Mouse (Mus musculus) liver, embryonic 15.5 days (tissue): ENCODE results near the gene Tfap2c. TPM values are rescaled to one million over a fixed set of nuclear protein-coding genes. Genes with fewer than 3 reads are reported as not detected.

Experiments
- ATAC-seq: fragments of 200-750 bp; cut with Nextera tagmentation; 2 replicates; pipeline ENCODE4 v1.8.0; 2017; ENCODE audit warnings: moderate number of reproducible peaks, mild to moderate bottlenecking, moderate library complexity; ENCODE audit not compliant: insufficient read depth
- H3K27ac ChIP-seq: fragments of 300-500 bp; sonication (generic); replicated peaks from 2 replicates; pipeline ENCODE4 v1.5.1; 2015; ENCODE audit warnings: mild to moderate bottlenecking, inconsistent platforms
- H3K27me3 ChIP-seq: fragments of 300-500 bp; sonication (generic); 2 replicates; pipeline ENCODE4 v1.6.1; 2015; ENCODE audit warnings: mild to moderate bottlenecking, inconsistent platforms
- H3K36me3 ChIP-seq: fragments of 300-500 bp; sonication (generic); replicated peaks from 2 replicates; pipeline ENCODE4 v1.6.1; 2015; ENCODE audit warnings: moderate library complexity, mild to moderate bottlenecking, inconsistent platforms
- H3K4me1 ChIP-seq: fragments of 300-500 bp; sonication (generic); replicated peaks from 2 replicates; pipeline ENCODE4 v1.6.1; 2015; ENCODE audit warnings: inconsistent platforms
- H3K4me2 ChIP-seq: fragments of 300-500 bp; sonication (generic); 2 replicates; pipeline ENCODE4 v1.6.1; 2015; ENCODE audit warnings: moderate library complexity, mild to moderate bottlenecking, inconsistent platforms
- H3K4me3 ChIP-seq: fragments of 300-500 bp; sonication (generic); replicated peaks from 2 replicates; pipeline ENCODE4 v1.5.1; 2015; ENCODE audit warnings: mild to moderate bottlenecking, inconsistent platforms
- H3K9ac ChIP-seq: fragments of 300-500 bp; sonication (generic); 2 replicates; pipeline ENCODE4 v1.6.1; 2015; ENCODE audit warnings: moderate library complexity, mild to moderate bottlenecking, inconsistent platforms
- H3K9me3 ChIP-seq: fragments of 300-500 bp; sonication (generic); replicated peaks from 2 replicates; pipeline ENCODE4 v1.6.1; 2016; ENCODE audit warnings: inconsistent platforms
- WGBS: fragments of 180-500 bp; shearing (Covaris S2); methylation state at CpG from one replicate; pipeline ENCODE4 v1.1.7; 2015; ENCODE audit warnings: mixed read lengths; ENCODE audit not compliant: insufficient replicate concordance; 5-methylcytosine and 5-hydroxymethylcytosine counted together
- polyA plus RNA-seq: library from polyadenylated mRNA; unstranded; fragments of >200 nt; fragmentation: Nextera tagmentation; extraction: Ambion mirVana; gene quantifications from 2 replicates; pipeline ENCODE4 v1.2.1, GENCODE M21; 2015

Tfap2c gene
- polyA plus RNA-seq, 1 experiment from 2014 or later = not detected

GRCm38 (mm10) chr2:172527175-172527574 is 22.2 kb upstream of the Tfap2c start:
- WGBS = 72% methylated on average over 8 of the region's 8 CpGs
- no peak for ATAC-seq
- no peaks in the 10 kb centered on the region for H3K36me3 ChIP-seq
- H3K9ac ChIP-seq = no peak overlapping the region
- peaks cover 3% of the 10 kb centered on the region; the same call in 1 of the 2 replicates for H3K27me3 ChIP-seq
- no peak overlapping the region for H3K4me3 ChIP-seq
- H3K27ac ChIP-seq = no peak overlapping the region
- H3K4me2 ChIP-seq = no peak overlapping the region
- no peaks in the 10 kb centered on the region for H3K4me1 ChIP-seq
- H3K9me3 ChIP-seq = no peaks in the 10 kb centered on the region

DNA sequence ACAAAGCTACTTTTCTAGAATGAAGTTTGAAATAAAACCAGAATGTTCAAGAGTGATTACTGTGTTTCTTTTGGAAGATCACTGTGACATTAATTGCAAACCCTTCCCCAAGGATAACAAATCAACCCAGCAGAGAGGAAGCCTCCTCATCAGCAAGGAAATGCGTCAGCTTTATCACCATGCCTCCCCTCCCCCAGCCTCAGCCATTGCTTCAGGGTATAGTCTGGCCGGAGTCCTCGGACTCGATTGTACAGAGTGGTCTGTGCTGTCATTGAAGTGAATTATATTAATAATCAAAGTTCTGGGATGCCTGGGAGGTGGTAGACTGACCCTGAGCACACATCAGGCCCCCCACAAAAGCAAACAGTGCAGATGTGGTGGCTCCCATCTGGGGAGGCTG is 5.4 kb upstream of the Tfap2c start:
- H3K4me3 ChIP-seq = no peak overlapping the region
- 41% methylated on average over 4 of the region's 4 CpGs for WGBS
- H3K27ac ChIP-seq = no peak overlapping the region
- H3K9me3 ChIP-seq = no peaks in the 10 kb centered on the region
- no peak overlapping the region for H3K4me2 ChIP-seq
- ATAC-seq = no peak
- H3K36me3 ChIP-seq = no peaks in the 10 kb centered on the region
- no peak overlapping the region for H3K9ac ChIP-seq
- peaks cover 83% of the 10 kb centered on the region for H3K27me3 ChIP-seq
- H3K4me1 ChIP-seq = no peaks in the 10 kb centered on the region

GRCm38 (mm10) chr2:172544601-172545127 is 4.7 kb upstream of the Tfap2c start:
- no peak for ATAC-seq
- peaks cover 90% of the 10 kb centered on the region for H3K27me3 ChIP-seq
- 9% methylated on average over 6 of the region's 6 CpGs for WGBS

GRCm38 (mm10) chr2:172545592-172546235 is 3.7 kb upstream of the Tfap2c start:
- Histone ChIP-seq H3K27ac (no peak overlapping the region), H3K9me3 (no peaks in the 10 kb centered on the region), H3K4me3 (no peak overlapping the region), H3K27me3 (peaks cover 94% of the 10 kb centered on the region), H3K36me3 (no peaks in the 10 kb centered on the region), H3K4me1 (peaks cover 11% of the 10 kb centered on the region), H3K4me2 (no peak overlapping the region), H3K9ac (no peak overlapping the region)
- 6% methylated on average over 35 of the region's 35 CpGs for WGBS
- ATAC-seq = no peak

More at GRCm38 (mm10) chr2:172544601-172545127, 4.7 kb upstream of the Tfap2c start:
- no peak overlapping the region for H3K4me2 ChIP-seq
- H3K27ac ChIP-seq = no peak overlapping the region
- no peak overlapping the region for H3K4me3 ChIP-seq
- H3K36me3 ChIP-seq = no peaks in the 10 kb centered on the region
- H3K9ac ChIP-seq = no peak overlapping the region
- H3K4me1 ChIP-seq = peaks cover 5% of the 10 kb centered on the region
- H3K9me3 ChIP-seq = no peaks in the 10 kb centered on the region

DNA sequence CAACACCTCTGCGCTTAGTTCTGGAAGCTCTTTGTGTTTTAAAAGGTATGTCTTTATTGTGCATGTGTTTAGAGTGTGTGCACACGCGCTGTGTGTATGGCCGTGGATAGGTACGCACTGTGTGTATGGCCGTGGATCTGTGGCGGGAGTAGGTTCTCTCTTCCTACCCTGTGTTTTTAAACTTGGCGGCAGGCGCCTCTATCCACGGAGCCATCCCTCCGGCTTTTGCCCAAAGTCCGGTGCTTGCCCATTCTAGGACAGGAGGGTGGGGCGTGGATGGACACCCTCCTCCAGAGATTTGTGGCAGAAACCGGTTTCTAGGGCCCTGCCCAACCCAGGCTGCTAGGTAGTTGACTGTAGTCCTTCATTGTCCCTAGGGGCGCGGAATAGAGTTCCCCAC is 2.8 kb upstream of the Tfap2c start:
- 12% methylated on average over 16 of the region's 16 CpGs for WGBS
- peaks cover 95% of the 10 kb centered on the region for H3K27me3 ChIP-seq
- no peak for ATAC-seq

DNA sequence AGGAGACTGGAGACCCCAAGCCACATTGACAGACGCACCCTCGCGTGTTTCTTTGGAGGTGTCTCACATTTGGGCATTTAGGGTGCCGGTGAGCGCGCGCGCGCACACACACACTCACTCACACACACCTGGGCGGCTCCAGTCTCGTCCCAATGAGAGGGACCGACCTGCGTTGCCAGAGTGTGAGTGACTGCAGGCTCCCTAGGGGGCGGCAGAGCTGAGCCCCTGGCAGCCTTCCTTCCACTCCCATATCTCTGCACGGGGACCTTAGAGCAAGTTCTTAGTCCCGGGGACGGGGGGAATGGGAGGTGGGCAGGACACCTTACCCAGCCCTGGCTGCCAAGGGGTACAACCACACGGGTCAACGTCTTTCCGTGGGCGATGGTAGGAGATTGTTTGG is 2.3 kb upstream of the Tfap2c start:
- Histone ChIP-seq H3K4me2 (no peak overlapping the region), H3K9me3 (no peaks in the 10 kb centered on the region), H3K4me3 (no peak overlapping the region), H3K36me3 (no peaks in the 10 kb centered on the region), H3K27me3 (peaks cover 97% of the 10 kb centered on the region), H3K9ac (no peak overlapping the region), H3K27ac (no peak overlapping the region), H3K4me1 (peaks cover 11% of the 10 kb centered on the region)
- ATAC-seq = no peak
- 1% methylated on average over 21 of the region's 21 CpGs for WGBS

More for the DNA sequence above, 2.8 kb upstream of the Tfap2c start:
- H3K9me3 ChIP-seq = no peaks in the 10 kb centered on the region
- H3K9ac ChIP-seq = no peak overlapping the region
- no peaks in the 10 kb centered on the region for H3K36me3 ChIP-seq
- H3K4me1 ChIP-seq = peaks cover 11% of the 10 kb centered on the region
- H3K4me3 ChIP-seq = no peak overlapping the region
- H3K4me2 ChIP-seq = no peak overlapping the region
- no peak overlapping the region for H3K27ac ChIP-seq

GRCm38 (mm10) chr2:172547807-172548586 is 1.4 kb upstream of the Tfap2c start:
- H3K9ac ChIP-seq = no peak overlapping the region
- H3K9me3 ChIP-seq = no peaks in the 10 kb centered on the region
- no peak overlapping the region for H3K4me3 ChIP-seq
- H3K36me3 ChIP-seq = no peaks in the 10 kb centered on the region
- H3K4me2 ChIP-seq = no peak overlapping the region
- no peak overlapping the region for H3K27ac ChIP-seq
- H3K27me3 ChIP-seq = peaks cover 99% of the 10 kb centered on the region
- H3K4me1 ChIP-seq = peaks cover 11% of the 10 kb centered on the region
- 3% methylated on average over 27 of the region's 27 CpGs for WGBS
- ATAC-seq = no peak

- ATAC-seq = no peak
- 1% methylated on average over 27 of the region's 27 CpGs for WGBS
Measured at GRCm38 (mm10) chr2:172548672-172549255, 629 bp upstream of the Tfap2c start.

GRCm38 (mm10) chr2:172550364-172551080 is 1.1 kb downstream of the Tfap2c start:
- Histone ChIP-seq H3K27ac (no peak overlapping the region), H3K27me3 (peaks cover 98% of the 10 kb centered on the region), H3K4me2 (no peak overlapping the region), H3K36me3 (no peaks in the 10 kb centered on the region), H3K4me1 (peaks cover 11% of the 10 kb centered on the region), H3K9ac (no peak overlapping the region), H3K9me3 (no peaks in the 10 kb centered on the region), H3K4me3 (no peak overlapping the region)
- WGBS = 1% methylated on average over 62 of the region's 62 CpGs
- no peak for ATAC-seq

More at GRCm38 (mm10) chr2:172548672-172549255, 629 bp upstream of the Tfap2c start:
- no peak overlapping the region for H3K4me2 ChIP-seq
- H3K9me3 ChIP-seq = no peaks in the 10 kb centered on the region
- H3K36me3 ChIP-seq = no peaks in the 10 kb centered on the region
- H3K4me1 ChIP-seq = peaks cover 11% of the 10 kb centered on the region
- no peak overlapping the region for H3K9ac ChIP-seq
- H3K27me3 ChIP-seq = peaks cover 100% of the 10 kb centered on the region
- H3K4me3 ChIP-seq = no peak overlapping the region
- no peak overlapping the region for H3K27ac ChIP-seq

- H3K36me3 ChIP-seq = no peaks in the 10 kb centered on the region
- WGBS = 1% methylated on average over 57 of the region's 57 CpGs
- no peak for ATAC-seq
- no peak overlapping the region for H3K9ac ChIP-seq
- peaks cover 11% of the 10 kb centered on the region for H3K4me1 ChIP-seq
- no peak overlapping the region for H3K27ac ChIP-seq
- H3K4me2 ChIP-seq = no peak overlapping the region
- no peaks in the 10 kb centered on the region for H3K9me3 ChIP-seq
- peaks cover 98% of the 10 kb centered on the region for H3K27me3 ChIP-seq
- H3K4me3 ChIP-seq = no peak overlapping the region
Measured at GRCm38 (mm10) chr2:172551081-172551720, 1.8 kb downstream of the Tfap2c start.
